Mouse (Mus musculus) stomach, postnatal 0 days (tissue): Measurements from ENCODE around the gene C2cd4c.

Source experiments
- CTCF ChIP-seq: IDR thresholded peaks from 2 replicates; pipeline ENCODE4 v1.5.1; 2016; ENCODE audit warnings: antibody characterized with exemption, low read depth, mild to moderate bottlenecking, moderate library complexity
- EP300 ChIP-seq: optimal IDR thresholded peaks from 2 replicates; pipeline ENCODE3; 2016; ENCODE audit warnings: antibody characterized with exemption

- TF ChIP-seq EP300, result no peak
- no peak for TF ChIP-seq CTCF
These were observed 2.5 kb downstream of the C2cd4c start for GRCm38 (mm10) chr10:79611296-79611695.
